Mouse (Mus musculus): ENCODE results near the gene F830045P16Rik. TPM values are rescaled to one million over a fixed set of nuclear protein-coding genes. Genes with fewer than 3 reads are reported as not detected.

F830045P16Rik gene
- polyA plus RNA-seq, 1 experiment from 2014 or later, result not detected

GRCm38 (mm10) chr2:129540036-129540435 is 3.6 kb upstream of the F830045P16Rik start:
- Histone ChIP-seq H3K4me2 (no peak overlapping the region), H3K9ac (no peak overlapping the region), H3K27ac (replicated peaks) (no peak overlapping the region), H3K4me1 (replicated peaks) (peaks cover 25% of the 10 kb centered on the region), H3K36me3 (no peaks in the 10 kb centered on the region), H3K4me3 (no peak overlapping the region), H3K27me3 (no peaks in the 10 kb centered on the region), H3K9me3 (no peaks in the 10 kb centered on the region)
- 69% methylated on average over 3 of the region's 3 CpGs for WGBS
- ATAC-seq (ENCODE audit: low read depth), result peak; percentile 40; the same call in 1 of the 2 replicates

- WGBS, result 72% methylated on average over 4 of the region's 4 CpGs
- H3K4me1 ChIP-seq (replicated peaks), result peaks cover 25% of the 10 kb centered on the region
- H3K9me3 ChIP-seq, result no peaks in the 10 kb centered on the region
- H3K9ac ChIP-seq, result no peak overlapping the region
- no peak overlapping the region for H3K27ac ChIP-seq (replicated peaks)
- H3K4me2 ChIP-seq, result no peak overlapping the region
- no peaks in the 10 kb centered on the region for H3K36me3 ChIP-seq
- ATAC-seq (ENCODE audit: low read depth), result no peak
- H3K4me3 ChIP-seq, result no peak overlapping the region
- no peaks in the 10 kb centered on the region for H3K27me3 ChIP-seq
These were observed 2.8 kb upstream of the F830045P16Rik start for GRCm38 (mm10) chr2:129539175-129539574.

GRCm38 (mm10) chr2:129537926-129538325 is 1.5 kb upstream of the F830045P16Rik start:
- Histone ChIP-seq H3K9me3 (no peaks in the 10 kb centered on the region), H3K27ac (replicated peaks) (no peak overlapping the region)

GRCm38 (mm10) chr2:129537360-129537759 is 958 bp upstream of the F830045P16Rik start:
- H3K9ac ChIP-seq, result 0 out of 2 replicates have a peak overlapping the region, but pooled peaks have one; percentile 8
- H3K27ac ChIP-seq (replicated peaks), result 0 out of 2 replicates have a peak overlapping the region, but pooled peaks have one; percentile 23
- H3K36me3 ChIP-seq, result no peaks in the 10 kb centered on the region
- peaks cover 25% of the 10 kb centered on the region for H3K4me1 ChIP-seq (replicated peaks)
- 25% methylated on average over 7 of the region's 7 CpGs for WGBS
- no peak overlapping the region for H3K4me3 ChIP-seq
- ATAC-seq (ENCODE audit: low read depth), result no peak
- H3K9me3 ChIP-seq, result no peaks in the 10 kb centered on the region
- H3K4me2 ChIP-seq, result no peak overlapping the region
- H3K27me3 ChIP-seq, result peaks cover 8% of the 10 kb centered on the region; the same call in 1 of the 2 replicates

More at GRCm38 (mm10) chr2:129537926-129538325, 1.5 kb upstream of the F830045P16Rik start:
- Histone ChIP-seq H3K4me1 (replicated peaks) (peaks cover 25% of the 10 kb centered on the region), H3K4me2 (no peak overlapping the region), H3K27me3 (peaks cover 6% of the 10 kb centered on the region; the same call in 1 of the 2 replicates), H3K9ac (no peak overlapping the region), H3K4me3 (no peak overlapping the region), H3K36me3 (no peaks in the 10 kb centered on the region)
- no peak for ATAC-seq (ENCODE audit: low read depth)
- 79% methylated on average over 4 of the region's 4 CpGs for WGBS

GRCm38 (mm10) chr2:129536926-129537325 is 524 bp upstream of the F830045P16Rik start:
- Histone ChIP-seq H3K4me1 (replicated peaks) (peaks cover 25% of the 10 kb centered on the region), H3K4me3 (no peak overlapping the region), H3K27me3 (peaks cover 11% of the 10 kb centered on the region), H3K4me2 (no peak overlapping the region), H3K9ac (0 out of 2 replicates have a peak overlapping the region, but pooled peaks have one; percentile 8), H3K9me3 (no peaks in the 10 kb centered on the region), H3K27ac (replicated peaks) (0 out of 2 replicates have a peak overlapping the region, but pooled peaks have one; percentile 23), H3K36me3 (no peaks in the 10 kb centered on the region)
- 41% methylated on average over 1 of the region's 1 CpGs for WGBS
- ATAC-seq (ENCODE audit: low read depth), result no peak

GRCm38 (mm10) chr2:129534886-129535591 is 1.4 kb downstream of the F830045P16Rik start:
- no peak overlapping the region for H3K27ac ChIP-seq (replicated peaks)
- ATAC-seq (ENCODE audit: low read depth), result no peak
- peaks cover 27% of the 10 kb centered on the region for H3K4me1 ChIP-seq (replicated peaks)
- H3K4me2 ChIP-seq, result no peak overlapping the region
- H3K9ac ChIP-seq, result no peak overlapping the region
- no peak overlapping the region for H3K4me3 ChIP-seq
- peaks cover 16% of the 10 kb centered on the region for H3K27me3 ChIP-seq
- H3K9me3 ChIP-seq, result no peaks in the 10 kb centered on the region
- H3K36me3 ChIP-seq, result no peaks in the 10 kb centered on the region
- 53% methylated on average over 5 of the region's 5 CpGs for WGBS

GRCm38 (mm10) chr2:129531890-129532289 is 4.5 kb downstream of the F830045P16Rik start:
- Histone ChIP-seq H3K4me1 (replicated peaks) (peaks cover 27% of the 10 kb centered on the region), H3K9ac (no peak overlapping the region), H3K36me3 (no peaks in the 10 kb centered on the region), H3K27ac (replicated peaks) (no peak overlapping the region), H3K4me3 (no peak overlapping the region), H3K27me3 (peaks cover 21% of the 10 kb centered on the region), H3K9me3 (no peaks in the 10 kb centered on the region), H3K4me2 (no peak overlapping the region)
- WGBS, result 74% methylated on average over 2 of the region's 2 CpGs
- ATAC-seq (ENCODE audit: low read depth), result no peak

GRCm38 (mm10) chr2:129531102-129531501 is 5.3 kb downstream of the F830045P16Rik start:
- Histone ChIP-seq H3K27ac (replicated peaks) (no peak overlapping the region), H3K36me3 (no peaks in the 10 kb centered on the region), H3K4me1 (replicated peaks) (peaks cover 19% of the 10 kb centered on the region), H3K4me3 (no peak overlapping the region), H3K4me2 (no peak overlapping the region), H3K9me3 (no peaks in the 10 kb centered on the region), H3K27me3 (peaks cover 29% of the 10 kb centered on the region), H3K9ac (no peak overlapping the region)
- ATAC-seq (ENCODE audit: low read depth), result no peak

- Histone ChIP-seq H3K4me3 (no peak overlapping the region), H3K36me3 (no peaks in the 10 kb centered on the region), H3K9ac (no peak overlapping the region), H3K4me1 (replicated peaks) (peaks cover 15% of the 10 kb centered on the region), H3K27me3 (peaks cover 29% of the 10 kb centered on the region), H3K27ac (replicated peaks) (peak overlapping the region; percentile 54; the same call in 1 of the 2 replicates), H3K4me2 (peak overlapping the region; percentile 24), H3K9me3 (no peaks in the 10 kb centered on the region)
- ATAC-seq (ENCODE audit: low read depth), result peak; percentile 92
- 4% methylated on average over 14 of the region's 14 CpGs for WGBS
These were observed 6.8 kb downstream of the F830045P16Rik start for GRCm38 (mm10) chr2:129529297-129530209.

- no peaks in the 10 kb centered on the region for H3K9me3 ChIP-seq
These were observed 8.5 kb downstream of the F830045P16Rik start for GRCm38 (mm10) chr2:129527916-129528315.

GRCm38 (mm10) chr2:129526322-129526721 is 10.1 kb downstream of the F830045P16Rik start:
- Histone ChIP-seq H3K27me3 (peaks cover 16% of the 10 kb centered on the region), H3K27ac (replicated peaks) (no peak overlapping the region), H3K4me3 (no peak overlapping the region), H3K9ac (no peak overlapping the region), H3K4me2 (no peak overlapping the region), H3K9me3 (no peaks in the 10 kb centered on the region), H3K4me1 (replicated peaks) (peaks cover 15% of the 10 kb centered on the region), H3K36me3 (no peaks in the 10 kb centered on the region)
- WGBS, result 89% methylated on average over 4 of the region's 4 CpGs
- ATAC-seq (ENCODE audit: low read depth), result no peak

More at GRCm38 (mm10) chr2:129527916-129528315, 8.5 kb downstream of the F830045P16Rik start:
- Histone ChIP-seq H3K27ac (replicated peaks) (no peak overlapping the region), H3K36me3 (no peaks in the 10 kb centered on the region), H3K4me1 (replicated peaks) (peaks cover 15% of the 10 kb centered on the region), H3K27me3 (peaks cover 23% of the 10 kb centered on the region), H3K4me2 (no peak overlapping the region), H3K4me3 (no peak overlapping the region), H3K9ac (no peak overlapping the region)
- ATAC-seq (ENCODE audit: low read depth), result no peak
- 80% methylated on average over 4 of the region's 4 CpGs for WGBS

GRCm38 (mm10) chr2:129525644-129526043 is 10.8 kb downstream of the F830045P16Rik start:
- Histone ChIP-seq H3K4me3 (no peak overlapping the region), H3K27me3 (peaks cover 13% of the 10 kb centered on the region), H3K27ac (replicated peaks) (no peak overlapping the region), H3K36me3 (no peaks in the 10 kb centered on the region), H3K9me3 (no peaks in the 10 kb centered on the region), H3K4me1 (replicated peaks) (peaks cover 15% of the 10 kb centered on the region), H3K9ac (no peak overlapping the region), H3K4me2 (no peak overlapping the region)
- no peak for ATAC-seq (ENCODE audit: low read depth)
